Mouse (Mus musculus): ENCODE results near the gene Slc6a12. TPM values are rescaled to one million over a fixed set of nuclear protein-coding genes. Genes with fewer than 3 reads are reported as not detected.
"Not testable (repeated sequence)": the region's sequence is repeated elsewhere in the genome, so short reads cannot be mapped to it uniquely, and the experiment has no call there.

Slc6a12 gene
- total RNA-seq, 2 experiments from 2014 or later, result not detected

- peak; percentile 8; the same call in 1 of the 2 replicates for ATAC-seq (replicated peaks; ENCODE audit: low FRiP score, poor library complexity, severe bottlenecking)
Measured at GRCm38 (mm10) chr6:121338519-121338896, 4.4 kb upstream of the Slc6a12 start.

GRCm38 (mm10) chr6:121341650-121342049 is 1.2 kb upstream of the Slc6a12 start:
- ATAC-seq (replicated peaks; ENCODE audit: low FRiP score, poor library complexity, severe bottlenecking), result no peak

GRCm38 (mm10) chr6:121343771-121344123 is 871 bp downstream of the Slc6a12 start:
- ATAC-seq (replicated peaks; ENCODE audit: low FRiP score, poor library complexity, severe bottlenecking), result no peak

GRCm38 (mm10) chr6:121344329-121344728 is 1.5 kb downstream of the Slc6a12 start:
- ATAC-seq (replicated peaks; ENCODE audit: low FRiP score, poor library complexity, severe bottlenecking), result no peak

- ATAC-seq (replicated peaks; ENCODE audit: low FRiP score, poor library complexity, severe bottlenecking), result no peak
Measured at GRCm38 (mm10) chr6:121346428-121346827, 3.6 kb downstream of the Slc6a12 start.

GRCm38 (mm10) chr6:121352276-121352675 is 9.4 kb downstream of the Slc6a12 start:
- ATAC-seq (replicated peaks; ENCODE audit: low FRiP score, poor library complexity, severe bottlenecking), result no peak

- ATAC-seq (replicated peaks; ENCODE audit: low FRiP score, poor library complexity, severe bottlenecking), result no peak
Measured at GRCm38 (mm10) chr6:121356041-121356440, 13.2 kb downstream of the Slc6a12 start.

- ATAC-seq (replicated peaks; ENCODE audit: low FRiP score, poor library complexity, severe bottlenecking), result no peak
Measured at GRCm38 (mm10) chr6:121357232-121357631, 14.4 kb downstream of the Slc6a12 start.

- no peak for ATAC-seq (replicated peaks; ENCODE audit: low FRiP score, poor library complexity, severe bottlenecking)
Measured at GRCm38 (mm10) chr6:121363061-121363460, 20.2 kb downstream of the Slc6a12 start.

- no peak for ATAC-seq (replicated peaks; ENCODE audit: low FRiP score, poor library complexity, severe bottlenecking)
Measured at GRCm38 (mm10) chr6:121363956-121364355, 21.1 kb downstream of the Slc6a12 start.

- not testable (repeated sequence) for ATAC-seq (replicated peaks; ENCODE audit: low FRiP score, poor library complexity, severe bottlenecking)
Measured at GRCm38 (mm10) chr6:121366537-121366936, 23.7 kb downstream of the Slc6a12 start.

- no peak for ATAC-seq (replicated peaks; ENCODE audit: low FRiP score, poor library complexity, severe bottlenecking)
Measured at GRCm38 (mm10) chr6:121367099-121367498, 24.2 kb downstream of the Slc6a12 start.

- ATAC-seq (replicated peaks; ENCODE audit: low FRiP score, poor library complexity, severe bottlenecking), result no peak
Measured at GRCm38 (mm10) chr6:121371197-121371980, 28.5 kb downstream of the Slc6a12 start.

GRCm38 (mm10) chr6:121376159-121376558 is 33.3 kb downstream of the Slc6a12 start:
- ATAC-seq (replicated peaks; ENCODE audit: low FRiP score, poor library complexity, severe bottlenecking), result no peak

- no peak for ATAC-seq (replicated peaks; ENCODE audit: low FRiP score, poor library complexity, severe bottlenecking)
Measured at GRCm38 (mm10) chr6:121378256-121378655, 35.4 kb downstream of the Slc6a12 start.

- no peak for ATAC-seq (replicated peaks; ENCODE audit: low FRiP score, poor library complexity, severe bottlenecking)
Measured at GRCm38 (mm10) chr6:121380576-121380975, 37.7 kb downstream of the Slc6a12 start.

GRCm38 (mm10) chr6:121382071-121382470 is 39.2 kb downstream of the Slc6a12 start:
- ATAC-seq (replicated peaks; ENCODE audit: low FRiP score, poor library complexity, severe bottlenecking), result no peak

- no peak for ATAC-seq (replicated peaks; ENCODE audit: low FRiP score, poor library complexity, severe bottlenecking)
Measured at GRCm38 (mm10) chr6:121385397-121385796, 42.5 kb downstream of the Slc6a12 start.

GRCm38 (mm10) chr6:121392610-121393252 is 49.9 kb downstream of the Slc6a12 start:
- ATAC-seq (replicated peaks; ENCODE audit: low FRiP score, poor library complexity, severe bottlenecking), result no peak

GRCm38 (mm10) chr6:121401140-121401539 is 58.3 kb downstream of the Slc6a12 start:
- ATAC-seq (replicated peaks; ENCODE audit: low FRiP score, poor library complexity, severe bottlenecking), result no peak

All from erythroid progenitor cell, adult 5-6 weeks (primary cell).